Mouse (Mus musculus) stomach, postnatal 0 days (tissue): ENCODE data around the gene Fam53a.

Experiments used
- CTCF ChIP-seq: IDR thresholded peaks from 2 replicates; pipeline ENCODE4 v1.5.1; 2016; ENCODE audit warnings: antibody characterized with exemption, low read depth, mild to moderate bottlenecking, moderate library complexity
- EP300 ChIP-seq: optimal IDR thresholded peaks from 2 replicates; pipeline ENCODE3; 2016; ENCODE audit warnings: antibody characterized with exemption

DNA sequence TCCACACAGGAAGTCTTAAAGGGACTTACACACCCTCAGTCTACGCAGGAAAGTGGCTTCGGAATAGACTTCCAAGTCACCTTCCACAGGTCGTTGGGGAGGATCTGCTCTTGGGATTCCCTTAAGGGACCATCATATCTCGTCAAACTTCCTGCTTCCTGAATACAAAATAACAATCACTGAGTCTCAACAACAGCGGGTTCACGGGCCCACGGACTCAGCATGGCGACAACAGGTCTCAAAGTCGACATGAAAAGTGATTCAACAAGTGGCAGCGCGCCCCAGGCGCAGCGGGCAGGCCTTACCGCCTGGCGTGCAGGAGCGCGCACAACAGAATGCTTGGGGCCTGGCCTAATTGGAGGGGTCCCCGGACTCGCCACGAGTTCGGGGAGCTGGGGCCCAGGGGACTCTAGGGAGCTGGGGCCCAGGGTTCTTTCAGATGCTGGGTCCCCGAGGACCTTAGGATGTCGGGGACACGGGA, 575 bp downstream of the Fam53a start:
- TF ChIP-seq CTCF (no peak), EP300 (no peak)
